Mouse (Mus musculus) cortical plate, adult 2 months (tissue): ENCODE measurements around the gene Slc38a1.

Experiments used
- CTCF ChIP-seq: fragments of 200-500 bp; IDR thresholded peaks from 2 replicates; pipeline ENCODE4 v1.5.1; 2011; ENCODE audit warnings: mild to moderate bottlenecking, control low read depth, low read length; ENCODE audit not compliant: insufficient read depth; ENCODE audit errors: extremely low read depth
- POLR2A ChIP-seq: fragments of 200-500 bp; IDR thresholded peaks from 2 replicates; pipeline ENCODE4 v1.6.1; 2011; ENCODE audit warnings: mild to moderate bottlenecking, low read length, control low read depth; ENCODE audit not compliant: insufficient read depth; ENCODE audit errors: extremely low read depth

- TF ChIP-seq CTCF (no peak), POLR2A (no peak)
These were observed 73.7 kb downstream of the Slc38a1 start for GRCm38 (mm10) chr15:96568983-96569363.
